Mouse (Mus musculus): ENCODE measurements at regions not wholly inside any gene's neighbourhood (a gene's known extent, or its start where the extent isn't known, plus 50 kb on each side); places are given as distances from the start of the nearest gene placed in this dataset.
A peak's percentile ranks its signal among the peaks of the same experiment; 100 is the strongest.

GRCm38 (mm10) chr14:62001481-62001949, 290.9 kb upstream of the Rnaseh2b start:
- no peak for DNase-seq (ENCODE audit: low read depth)

GRCm38 (mm10) chr14:62002131-62002530, 290.3 kb upstream of the Rnaseh2b start:
- DNase-seq (ENCODE audit: low read depth): no peak

GRCm38 (mm10) chr14:62003013-62003781, 289.2 kb upstream of the Rnaseh2b start:
- DNase-seq (ENCODE audit: low read depth): no peak

- no peak for DNase-seq (ENCODE audit: low read depth)
These were observed 288.6 kb upstream of the Rnaseh2b start for GRCm38 (mm10) chr14:62003797-62004196.

GRCm38 (mm10) chr14:62008707-62009106, 283.7 kb upstream of the Rnaseh2b start:
- no peak for DNase-seq (ENCODE audit: low read depth)

GRCm38 (mm10) chr14:62018804-62019203, 273.6 kb upstream of the Rnaseh2b start:
- no peak for DNase-seq (ENCODE audit: low read depth)

- no peak for DNase-seq (ENCODE audit: low read depth)
These were observed 271.4 kb upstream of the Rnaseh2b start for GRCm38 (mm10) chr14:62020996-62021395.

- no peak for DNase-seq (ENCODE audit: low read depth)
These were observed 270.2 kb upstream of the Rnaseh2b start for GRCm38 (mm10) chr14:62022193-62022592.

- no peak for DNase-seq (ENCODE audit: low read depth)
These were observed 269.4 kb upstream of the Rnaseh2b start for GRCm38 (mm10) chr14:62023022-62023421.

- DNase-seq (ENCODE audit: low read depth): no peak
These were observed 264.6 kb upstream of the Rnaseh2b start for GRCm38 (mm10) chr14:62027751-62028279.

GRCm38 (mm10) chr14:62030059-62030458, 262.3 kb upstream of the Rnaseh2b start:
- no peak for DNase-seq (ENCODE audit: low read depth)

- no peak for DNase-seq (ENCODE audit: low read depth)
These were observed 258.7 kb upstream of the Rnaseh2b start for GRCm38 (mm10) chr14:62033661-62034060.

GRCm38 (mm10) chr14:62034664-62035063, 257.7 kb upstream of the Rnaseh2b start:
- DNase-seq (ENCODE audit: low read depth): no peak

GRCm38 (mm10) chr14:62035416-62035815, 257.0 kb upstream of the Rnaseh2b start:
- no peak for DNase-seq (ENCODE audit: low read depth)

GRCm38 (mm10) chr14:62037514-62037913, 254.9 kb upstream of the Rnaseh2b start:
- no peak for DNase-seq (ENCODE audit: low read depth)

- DNase-seq (ENCODE audit: low read depth): no peak
These were observed 254.5 kb upstream of the Rnaseh2b start for GRCm38 (mm10) chr14:62037917-62038316.

- peak; percentile 10 for DNase-seq (ENCODE audit: low read depth)
These were observed 249.9 kb upstream of the Rnaseh2b start for GRCm38 (mm10) chr14:62042305-62043116.

- DNase-seq (ENCODE audit: low read depth): no peak
These were observed 249.3 kb upstream of the Rnaseh2b start for GRCm38 (mm10) chr14:62043117-62043422.

GRCm38 (mm10) chr14:62050941-62051340, 241.4 kb upstream of the Rnaseh2b start:
- no peak for DNase-seq (ENCODE audit: low read depth)

GRCm38 (mm10) chr14:62051923-62052322, 240.5 kb upstream of the Rnaseh2b start:
- DNase-seq (ENCODE audit: low read depth): no peak

- DNase-seq (ENCODE audit: low read depth): no peak
These were observed 239.4 kb upstream of the Rnaseh2b start for GRCm38 (mm10) chr14:62053004-62053403.

GRCm38 (mm10) chr14:62057096-62057495, 235.3 kb upstream of the Rnaseh2b start:
- DNase-seq (ENCODE audit: low read depth): no peak

GRCm38 (mm10) chr14:62058100-62058499, 234.3 kb upstream of the Rnaseh2b start:
- no peak for DNase-seq (ENCODE audit: low read depth)
